Mouse (Mus musculus) lung, postnatal 4 days (tissue): ENCODE data around the gene Trip6.

ENCODE experiments used
- DNase-seq, 2 experiments: peaks; one replicate each; pipeline ENCODE4 v3.0.0; 2021

Gene Trip6

GRCm38 (mm10) chr5:137338256-137338655 lies 24.1 kb upstream of the Trip6 start:
- peak; percentile 92 to 96 for DNase-seq

- no peak for DNase-seq
Measured at GRCm38 (mm10) chr5:137337190-137337589, 23.0 kb upstream of the Trip6 start.

GRCm38 (mm10) chr5:137335066-137335465 lies 20.9 kb upstream of the Trip6 start:
- DNase-seq = no peak

GRCm38 (mm10) chr5:137334317-137334716 lies 20.1 kb upstream of the Trip6 start:
- no peak for DNase-seq

- peak; percentile 94 to 97 for DNase-seq
Measured at GRCm38 (mm10) chr5:137333512-137334174, 19.4 kb upstream of the Trip6 start, which contains the start of gene Slc12a9. Gene Slc12a9, minus strand, starts transcription at chr5:137333597.

GRCm38 (mm10) chr5:137332857-137333511 lies 18.8 kb upstream of the Trip6 start:
- DNase-seq = no peak

GRCm38 (mm10) chr5:137330910-137331309 lies 16.7 kb upstream of the Trip6 start:
- DNase-seq = no peak

- no peak for DNase-seq
Measured at GRCm38 (mm10) chr5:137320996-137321395, 6.8 kb upstream of the Trip6 start.

GRCm38 (mm10) chr5:137318570-137318969 lies 4.4 kb upstream of the Trip6 start:
- DNase-seq = no peak

- DNase-seq = no peak
Measured at GRCm38 (mm10) chr5:137317361-137317760, 3.2 kb upstream of the Trip6 start.

- peak; percentile 55 to 69 for DNase-seq
Measured at GRCm38 (mm10) chr5:137315084-137315903, 1.1 kb upstream of the Trip6 start.

- no peak for DNase-seq
Measured at GRCm38 (mm10) chr5:137313466-137314192, 575 bp downstream of the Trip6 start.

- DNase-seq = no peak
Measured at GRCm38 (mm10) chr5:137308356-137308755, 5.8 kb downstream of the Trip6 start.

GRCm38 (mm10) chr5:137307071-137307912 lies 6.9 kb downstream of the Trip6 start, which contains the start of gene Srrt:
Gene Srrt, minus strand, starts transcription at chr5:137307674.
- peak; percentile 93 to 96 for DNase-seq

- DNase-seq = no peak
Measured at GRCm38 (mm10) chr5:137306439-137307005, 7.7 kb downstream of the Trip6 start.

GRCm38 (mm10) chr5:137305822-137306221 lies 8.4 kb downstream of the Trip6 start:
- no peak for DNase-seq

GRCm38 (mm10) chr5:137304816-137305215 lies 9.4 kb downstream of the Trip6 start:
- no peak for DNase-seq

GRCm38 (mm10) chr5:137304165-137304564 lies 10.0 kb downstream of the Trip6 start:
- DNase-seq = no peak

GRCm38 (mm10) chr5:137303609-137304008 lies 10.6 kb downstream of the Trip6 start:
- DNase-seq = no peak

GRCm38 (mm10) chr5:137301253-137301652 lies 13.0 kb downstream of the Trip6 start:
- DNase-seq = peak in 1 of 2 experiments; percentile 56

- DNase-seq = no peak
Measured at GRCm38 (mm10) chr5:137299240-137299639, 15.0 kb downstream of the Trip6 start.
